Mouse (Mus musculus): ENCODE results near the gene Tmem109. TPM values are rescaled to one million over a fixed set of nuclear protein-coding genes. Genes with fewer than 3 reads are reported as not detected.

Gene Tmem109
- polyA plus RNA-seq (2011; ENCODE audit: insufficient read length, low read depth, missing spikeins): 50.6 and 59.9 TPM in 2 replicates

GRCm38 (mm10) chr19:10881426-10882154, at the start of gene Tmem109:
Gene Tmem109, minus strand, starts transcription at chr19:10882001.
- Histone ChIP-seq H3K4me3 (ENCODE audit: insufficient read depth, low read length) (peak within 1 kb of the TSS; percentile 60), H3K27ac (ENCODE audit: insufficient read depth, low read length) (peak within 1 kb of the TSS; percentile 55), H3K4me1 (ENCODE audit: control insufficient read depth, insufficient read depth, low read length) (peaks cover 3% of the 10 kb centered on the region)
- TF ChIP-seq POLR2A (IDR thresholded peaks at IDR 0.05; ENCODE audit: low read depth, low read length) (peak; percentile 59), CTCF (IDR thresholded peaks at IDR 0.05; ENCODE audit: borderline replicate concordance, insufficient read depth, low read length) (no peak)

- Histone ChIP-seq H3K27ac (ENCODE audit: insufficient read depth, low read length) (no peak overlapping the region), H3K4me3 (ENCODE audit: insufficient read depth, low read length) (no peak overlapping the region), H3K4me1 (ENCODE audit: control insufficient read depth, insufficient read depth, low read length) (peaks cover 7% of the 10 kb centered on the region)
- TF ChIP-seq CTCF (IDR thresholded peaks at IDR 0.05; ENCODE audit: borderline replicate concordance, insufficient read depth, low read length) (no peak), POLR2A (IDR thresholded peaks at IDR 0.05; ENCODE audit: low read depth, low read length) (no peak)
Observed at GRCm38 (mm10) chr19:10930641-10931040, 48.8 kb upstream of the Tmem109 start.

DNA sequence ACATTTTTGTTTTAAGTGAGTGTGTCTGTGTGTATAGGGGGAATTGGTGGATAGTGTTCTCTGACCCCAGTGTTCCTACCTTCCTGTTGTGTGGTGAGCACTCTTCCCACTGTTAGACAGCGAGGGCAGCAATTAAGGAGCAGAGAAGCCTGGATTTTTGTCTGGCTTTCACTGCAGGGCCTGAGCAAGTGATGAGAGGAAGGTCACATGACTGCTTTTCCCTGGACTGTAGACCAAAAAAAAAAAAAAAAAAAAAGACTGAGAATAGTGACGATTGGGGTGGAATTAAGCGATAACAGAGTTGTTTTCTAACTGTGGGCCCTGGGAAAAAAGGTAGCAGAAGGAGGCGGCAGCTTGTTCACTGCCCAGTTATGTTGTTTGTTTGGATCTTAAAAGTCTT, 44.9 kb upstream of the Tmem109 start:
- peaks cover 11% of the 10 kb centered on the region for H3K4me1 ChIP-seq (ENCODE audit: control insufficient read depth, insufficient read depth, low read length)
- no peak overlapping the region for H3K4me3 ChIP-seq (ENCODE audit: insufficient read depth, low read length)
- no peak for TF ChIP-seq POLR2A (IDR thresholded peaks at IDR 0.05; ENCODE audit: low read depth, low read length)
- no peak for TF ChIP-seq CTCF (IDR thresholded peaks at IDR 0.05; ENCODE audit: borderline replicate concordance, insufficient read depth, low read length)
- H3K27ac ChIP-seq (ENCODE audit: insufficient read depth, low read length): peak overlapping the region; percentile 24

DNA sequence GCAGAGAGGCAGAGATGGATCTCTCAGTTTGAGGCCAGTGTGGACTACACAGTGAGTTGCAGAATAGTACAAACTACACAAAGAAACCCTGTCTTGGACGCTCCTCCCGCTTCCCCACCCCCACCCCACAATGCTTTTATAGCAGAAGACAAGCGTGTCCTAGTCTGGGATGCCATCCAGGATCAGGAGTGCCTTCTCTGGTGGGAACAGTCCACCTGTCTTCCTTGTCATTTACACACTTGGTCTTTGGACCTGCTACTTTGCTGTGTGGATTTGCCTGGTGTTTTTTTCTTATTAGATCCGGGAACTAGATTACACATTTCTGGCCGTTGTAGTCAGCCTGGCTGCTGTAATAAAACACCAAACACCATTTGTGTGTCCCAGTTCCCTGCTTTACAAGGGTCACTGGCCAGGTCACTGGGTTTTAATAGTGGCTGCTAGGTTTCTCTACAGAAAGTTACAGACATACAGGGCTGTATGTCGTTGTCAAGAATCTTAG, 44.4 kb upstream of the Tmem109 start:
- H3K4me3 ChIP-seq (ENCODE audit: insufficient read depth, low read length): no peak overlapping the region
- H3K4me1 ChIP-seq (ENCODE audit: control insufficient read depth, insufficient read depth, low read length): peaks cover 11% of the 10 kb centered on the region
- TF ChIP-seq POLR2A (IDR thresholded peaks at IDR 0.05; ENCODE audit: low read depth, low read length) (no peak), CTCF (IDR thresholded peaks at IDR 0.05; ENCODE audit: borderline replicate concordance, insufficient read depth, low read length) (no peak)
- peak overlapping the region; percentile 24 for H3K27ac ChIP-seq (ENCODE audit: insufficient read depth, low read length)

DNA sequence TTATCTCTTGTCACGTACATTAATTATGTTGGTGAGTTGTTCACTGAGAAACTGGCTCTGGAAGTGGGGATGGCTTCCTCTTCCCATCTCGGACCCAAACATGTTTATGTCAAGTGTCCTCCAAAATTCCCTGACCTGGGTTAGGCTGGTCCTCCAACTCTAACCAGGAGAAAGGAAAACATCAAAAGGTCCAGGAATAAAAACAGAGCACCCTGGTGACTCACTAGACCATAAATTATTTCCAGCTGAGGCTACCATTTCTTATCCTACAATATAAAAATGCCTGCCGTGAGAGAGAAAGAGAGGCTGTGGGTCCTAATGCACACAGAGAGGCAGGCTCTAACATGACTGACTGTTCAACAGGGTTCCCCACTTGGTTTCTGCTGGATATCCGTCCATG, 42.4 kb upstream of the Tmem109 start:
- no peak for TF ChIP-seq POLR2A (IDR thresholded peaks at IDR 0.05; ENCODE audit: low read depth, low read length)
- TF ChIP-seq CTCF (IDR thresholded peaks at IDR 0.05; ENCODE audit: borderline replicate concordance, insufficient read depth, low read length): no peak
- H3K4me1 ChIP-seq (ENCODE audit: control insufficient read depth, insufficient read depth, low read length): peaks cover 11% of the 10 kb centered on the region
- H3K27ac ChIP-seq (ENCODE audit: insufficient read depth, low read length): peak overlapping the region; percentile 55
- no peak overlapping the region for H3K4me3 ChIP-seq (ENCODE audit: insufficient read depth, low read length)

- H3K4me1 ChIP-seq (ENCODE audit: control insufficient read depth, insufficient read depth, low read length): peaks cover 7% of the 10 kb centered on the region; the same call in 1 of the 2 replicates
- H3K4me3 ChIP-seq (ENCODE audit: insufficient read depth, low read length): no peak overlapping the region
- TF ChIP-seq CTCF (IDR thresholded peaks at IDR 0.05; ENCODE audit: borderline replicate concordance, insufficient read depth, low read length): no peak
- TF ChIP-seq POLR2A (IDR thresholded peaks at IDR 0.05; ENCODE audit: low read depth, low read length): no peak
- H3K27ac ChIP-seq (ENCODE audit: insufficient read depth, low read length): no peak overlapping the region
Observed at GRCm38 (mm10) chr19:10921058-10921457, 39.3 kb upstream of the Tmem109 start.

DNA sequence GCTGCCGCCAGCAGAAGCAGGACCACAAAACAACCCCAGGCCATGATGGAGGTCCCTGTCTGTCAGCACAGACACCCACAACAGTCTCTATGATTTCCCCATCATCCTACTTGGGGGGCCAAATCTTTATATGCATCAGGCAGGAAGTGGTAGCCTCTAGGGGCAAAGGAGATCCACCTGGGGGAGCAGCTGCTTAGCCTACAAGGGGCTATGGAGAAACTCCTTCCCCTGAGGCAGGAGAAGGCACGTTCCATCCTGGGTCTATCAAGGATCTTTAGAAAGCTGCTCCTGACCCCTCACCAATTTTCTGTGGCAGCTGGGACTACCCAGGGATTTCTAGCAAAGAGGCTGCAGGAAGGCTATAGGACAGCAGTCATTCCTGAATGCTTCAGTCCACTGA, 38.7 kb upstream of the Tmem109 start, which contains the start of gene Zp1:
Gene Zp1, minus strand, starts transcription at position 101 of the 400 bp plus-strand sequence.
- Histone ChIP-seq H3K4me1 (ENCODE audit: control insufficient read depth, insufficient read depth, low read length) (peaks cover 4% of the 10 kb centered on the region; the same call in 1 of the 2 replicates), H3K27ac (ENCODE audit: insufficient read depth, low read length) (no peak within 1 kb of the TSS), H3K4me3 (ENCODE audit: insufficient read depth, low read length) (no peak within 1 kb of the TSS)
- TF ChIP-seq POLR2A (IDR thresholded peaks at IDR 0.05; ENCODE audit: low read depth, low read length) (no peak), CTCF (IDR thresholded peaks at IDR 0.05; ENCODE audit: borderline replicate concordance, insufficient read depth, low read length) (no peak)

- H3K27ac ChIP-seq (ENCODE audit: insufficient read depth, low read length): no peak overlapping the region
- TF ChIP-seq POLR2A (IDR thresholded peaks at IDR 0.05; ENCODE audit: low read depth, low read length): no peak
- TF ChIP-seq CTCF (IDR thresholded peaks at IDR 0.05; ENCODE audit: borderline replicate concordance, insufficient read depth, low read length): no peak
- no peak overlapping the region for H3K4me3 ChIP-seq (ENCODE audit: insufficient read depth, low read length)
- no peaks in the 10 kb centered on the region for H3K4me1 ChIP-seq (ENCODE audit: control insufficient read depth, insufficient read depth, low read length)
Observed at GRCm38 (mm10) chr19:10918321-10918991, 36.7 kb upstream of the Tmem109 start.

GRCm38 (mm10) chr19:10916506-10916905, 34.7 kb upstream of the Tmem109 start:
- H3K27ac ChIP-seq (ENCODE audit: insufficient read depth, low read length): no peak overlapping the region
- no peak overlapping the region for H3K4me3 ChIP-seq (ENCODE audit: insufficient read depth, low read length)
- H3K4me1 ChIP-seq (ENCODE audit: control insufficient read depth, insufficient read depth, low read length): peaks cover 3% of the 10 kb centered on the region; the same call in 1 of the 2 replicates
- TF ChIP-seq CTCF (IDR thresholded peaks at IDR 0.05; ENCODE audit: borderline replicate concordance, insufficient read depth, low read length): no peak
- TF ChIP-seq POLR2A (IDR thresholded peaks at IDR 0.05; ENCODE audit: low read depth, low read length): no peak
